Mouse (Mus musculus) lung, postnatal 36 days (tissue): ENCODE measurements at regions not wholly inside any gene's neighbourhood (a gene's known extent, or its start where the extent isn't known, plus 50 kb on each side); places are given as distances from the start of the nearest gene placed in this dataset.

Source experiments
- DNase-seq: peaks from one replicate; pipeline ENCODE4 v3.0.0; 2022; ENCODE audit warnings: mixed read lengths

- DNase-seq = peak; percentile 47
Measured at GRCm38 (mm10) chr17:88175951-88176623, 111.0 kb upstream of the Fbxo11 start.

DNA sequence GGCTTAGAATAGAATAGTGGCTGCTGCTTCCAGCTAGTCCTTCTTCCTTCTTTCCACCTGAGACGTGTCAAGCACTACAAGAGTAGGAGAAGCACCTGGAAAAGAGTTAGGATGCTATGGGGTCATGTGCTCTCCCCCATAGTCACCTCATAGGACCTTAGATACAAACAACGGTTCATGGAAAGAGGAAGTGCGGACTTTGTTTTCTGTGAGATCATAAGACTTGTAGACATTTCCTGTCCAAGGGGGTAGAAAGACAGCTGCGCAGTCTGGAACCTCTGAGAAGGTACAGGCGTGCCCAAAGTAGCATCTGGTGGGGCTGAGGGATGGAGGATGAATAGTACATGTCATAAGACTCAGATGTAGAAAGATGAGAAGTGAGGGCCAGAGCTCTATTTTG is 125.6 kb upstream of the Fbxo11 start:
- DNase-seq = no peak

- DNase-seq = no peak
Measured at GRCm38 (mm10) chr17:88191444-88191843, 126.4 kb upstream of the Fbxo11 start.

- no peak for DNase-seq
Measured at GRCm38 (mm10) chr17:88191930-88192807, 127.1 kb upstream of the Fbxo11 start.

GRCm38 (mm10) chr17:88194693-88195092 is 129.6 kb upstream of the Fbxo11 start:
- no peak for DNase-seq

- DNase-seq = no peak
Measured at GRCm38 (mm10) chr17:88195303-88195702, 130.2 kb upstream of the Fbxo11 start.

- no peak for DNase-seq
Measured at GRCm38 (mm10) chr17:88195893-88196292, 130.8 kb upstream of the Fbxo11 start.

DNA sequence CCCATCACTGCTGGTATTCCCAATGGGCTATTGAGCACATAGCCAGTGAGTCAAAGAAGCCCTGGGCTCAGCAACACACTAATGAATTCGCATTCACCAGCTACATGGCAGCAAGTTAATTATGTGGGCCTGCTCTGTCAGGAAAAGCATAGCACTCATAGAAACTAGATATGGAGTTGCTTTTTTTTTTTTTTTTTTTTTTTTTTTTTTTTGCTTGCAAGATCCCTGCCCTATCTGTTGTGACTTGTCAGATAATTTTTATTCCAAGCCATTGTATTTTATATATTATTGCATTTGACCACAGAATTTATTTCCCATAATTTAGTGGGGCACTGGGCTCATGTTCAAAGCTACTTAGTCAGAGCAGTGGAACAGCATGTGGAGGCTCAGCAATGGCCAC is 131.2 kb upstream of the Fbxo11 start:
- no peak for DNase-seq

- peak; percentile 7 for DNase-seq
Measured at GRCm38 (mm10) chr17:88197381-88197780, 132.3 kb upstream of the Fbxo11 start.

DNA sequence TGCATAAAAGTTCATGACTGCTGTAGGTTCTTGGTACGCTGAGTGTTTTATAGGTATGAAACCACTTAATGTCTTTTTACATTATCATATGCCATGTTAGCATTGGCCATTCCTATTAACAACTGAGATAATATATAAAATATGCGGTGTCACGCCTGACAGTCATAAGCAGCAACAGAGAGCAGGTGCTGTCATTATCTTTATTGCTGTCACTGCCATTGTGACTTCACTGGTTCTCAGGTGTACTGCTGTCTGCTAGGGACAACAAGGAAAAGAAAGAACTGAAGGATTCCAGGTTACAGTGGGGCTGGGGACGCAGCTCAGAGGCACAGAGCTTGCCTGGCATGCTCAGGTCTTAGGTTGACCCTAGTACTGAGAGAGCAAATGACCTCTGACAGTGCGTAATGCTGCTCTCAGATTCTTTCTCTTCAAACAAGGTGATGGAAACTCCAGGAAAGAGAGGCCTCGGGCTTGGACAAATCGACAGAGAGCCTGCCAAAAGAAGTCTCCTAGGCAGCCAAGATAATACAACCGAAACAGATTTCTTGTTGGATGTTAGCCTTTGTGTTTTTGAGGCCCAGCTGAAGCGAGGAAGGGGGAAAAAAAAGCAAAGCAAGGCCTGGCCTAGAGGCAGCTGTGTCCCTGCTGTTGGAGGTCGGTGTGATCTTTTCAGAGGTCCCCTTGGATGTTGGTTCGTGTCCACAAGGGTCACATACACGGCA is 136.3 kb upstream of the Fbxo11 start:
- no peak for DNase-seq

DNA sequence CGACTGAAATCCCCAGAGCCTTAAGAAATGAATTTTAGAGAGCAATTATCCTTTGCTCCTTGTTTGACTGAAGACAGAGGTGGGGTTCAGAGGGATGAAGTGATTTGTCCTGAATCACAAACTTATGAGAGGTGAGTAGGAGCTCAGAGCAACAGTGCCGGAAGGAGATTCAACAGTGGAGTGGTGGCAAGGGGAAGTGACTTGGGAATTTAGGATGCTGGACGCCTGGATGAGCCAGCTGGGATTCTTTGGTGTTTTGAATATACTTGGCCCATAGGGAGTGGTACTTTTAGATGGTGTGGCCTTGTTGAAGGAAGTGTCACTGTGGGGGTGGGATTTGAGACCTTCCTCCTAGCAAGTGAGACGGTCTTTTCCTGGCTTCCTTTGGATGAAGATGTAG is 137.1 kb upstream of the Fbxo11 start:
- no peak for DNase-seq

- DNase-seq = no peak
Measured at GRCm38 (mm10) chr17:88209565-88209964, 144.5 kb upstream of the Fbxo11 start.

- no peak for DNase-seq
Measured at GRCm38 (mm10) chr17:88212121-88212520, 147.0 kb upstream of the Fbxo11 start.

DNA sequence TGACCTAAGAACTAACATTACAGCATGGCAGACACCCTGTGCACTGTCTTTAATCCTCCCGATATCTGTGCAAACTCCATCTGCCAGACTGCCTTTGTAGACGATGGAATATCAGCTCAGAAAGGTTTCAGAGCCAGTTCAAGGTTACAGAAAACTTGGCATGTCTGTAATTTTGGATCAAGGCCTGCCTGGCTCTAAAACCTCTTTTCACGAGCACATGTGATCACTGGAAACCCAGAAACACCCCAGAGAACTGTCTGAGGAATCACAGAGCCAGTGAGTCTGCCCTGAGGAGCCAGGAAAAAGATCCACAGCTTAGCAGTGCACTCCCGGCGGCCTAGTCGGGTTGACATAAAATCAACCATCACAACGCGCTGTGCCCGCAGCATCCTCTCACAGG is 149.7 kb upstream of the Fbxo11 start:
- peak; percentile 41 for DNase-seq

- DNase-seq = no peak
Measured at GRCm38 (mm10) chr17:88222379-88222955, 157.4 kb upstream of the Fbxo11 start.

GRCm38 (mm10) chr17:88240476-88240875 is 175.4 kb upstream of the Fbxo11 start:
- no peak for DNase-seq

GRCm38 (mm10) chr17:88248625-88249024 is 183.5 kb upstream of the Fbxo11 start:
- DNase-seq = no peak

- peak; percentile 78 for DNase-seq
Measured at GRCm38 (mm10) chr17:88251949-88252521, 186.9 kb upstream of the Fbxo11 start.

DNA sequence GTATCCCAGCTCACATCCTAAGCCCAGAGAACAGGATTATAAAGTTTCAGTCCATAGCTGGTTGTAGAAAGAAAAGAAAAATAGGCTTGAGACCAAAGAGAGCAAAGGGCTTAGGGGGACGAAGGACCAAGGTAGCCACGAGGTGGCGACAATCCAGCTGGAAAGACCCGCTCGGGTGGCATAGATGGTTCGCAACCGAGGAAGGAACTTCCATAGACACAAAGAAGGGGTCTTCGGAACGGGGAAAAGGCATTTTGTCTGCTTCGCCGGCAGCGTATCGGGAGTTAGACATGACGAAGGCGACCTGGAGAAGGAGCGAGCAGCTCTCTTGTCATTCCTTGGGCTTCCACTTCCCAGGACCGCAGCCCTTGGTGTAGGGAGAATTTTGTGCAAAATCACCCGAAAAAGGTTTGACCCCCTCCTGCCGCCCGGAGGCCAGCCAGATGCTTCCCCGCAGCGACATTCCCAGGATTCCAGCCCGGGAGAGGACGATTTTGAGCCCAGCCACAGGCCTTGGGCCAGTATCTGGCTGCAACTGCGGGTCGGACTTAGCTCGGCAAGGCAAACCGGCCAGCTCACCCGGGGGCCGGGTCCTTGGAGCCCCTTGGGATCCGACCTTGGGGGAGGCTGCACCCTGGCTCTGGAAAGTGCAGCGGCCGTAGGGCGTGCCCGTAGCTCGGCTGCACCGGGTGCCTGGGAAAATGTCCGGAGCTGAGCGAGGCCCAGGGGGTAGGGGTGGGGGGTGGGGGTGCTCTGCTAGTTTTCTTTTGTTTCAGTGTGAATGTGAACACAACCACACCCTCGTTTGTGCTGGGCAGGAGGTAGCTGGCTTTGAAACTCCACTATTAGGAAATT is 184.5 kb upstream of the Foxn2 start:
- DNase-seq = peak; percentile 88

- DNase-seq = peak; percentile 83
Measured at GRCm38 (mm10) chr17:88256599-88257544, 183.6 kb upstream of the Foxn2 start.

GRCm38 (mm10) chr17:88258361-88258796 is 182.1 kb upstream of the Foxn2 start:
- DNase-seq = peak; percentile 47
